Mouse (Mus musculus) cerebellum, postnatal 36 days (tissue): ENCODE results near the gene Nod1.

Source experiments
- DNase-seq, 2 experiments: peaks; one replicate each; pipeline ENCODE4 v3.0.0; 2021 to 2022; ENCODE audit warnings: mixed read lengths in 2 of 2

Nod1 gene

DNA sequence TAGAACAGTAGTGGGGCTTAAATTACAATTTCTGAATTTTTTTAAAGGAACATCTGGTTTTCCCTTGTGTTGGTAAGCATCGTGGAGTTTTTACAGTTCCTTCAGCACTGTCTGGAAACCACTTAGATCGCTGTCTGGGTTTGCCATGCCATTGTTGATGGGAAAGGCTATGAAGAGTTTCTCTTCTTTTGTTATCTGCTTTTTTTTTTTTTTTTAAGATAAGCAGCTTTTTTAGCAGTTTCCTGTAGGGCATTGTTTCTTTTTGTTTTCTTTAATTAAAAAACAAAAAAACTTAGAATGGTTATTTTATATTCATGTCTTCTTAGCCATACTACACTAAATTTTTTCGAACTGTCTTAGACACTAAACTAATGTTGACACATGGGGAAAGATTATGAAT lies 94.8 kb downstream of the Nod1 start:
- no peak for DNase-seq

GRCm38 (mm10) chr6:54876782-54877181 lies 95.6 kb downstream of the Nod1 start:
- DNase-seq: no peak
